Mouse (Mus musculus): ENCODE data around the gene Padi6.

GRCm38 (mm10) chr4:140753366-140753765 is 10.9 kb upstream of the Padi6 start:
- TF ChIP-seq POLR2A (IDR thresholded peaks at IDR 0.05; ENCODE audit: borderline replicate concordance, extremely low read depth, insufficient read depth, insufficient read length, poor library complexity, severe bottlenecking) (no peak), CTCF (IDR thresholded peaks at IDR 0.05; ENCODE audit: borderline replicate concordance, extremely low read depth, insufficient read depth, insufficient read length) (no peak)
